Mouse (Mus musculus): Measurements from ENCODE around the gene Taf4.

Taf4 gene

DNA sequence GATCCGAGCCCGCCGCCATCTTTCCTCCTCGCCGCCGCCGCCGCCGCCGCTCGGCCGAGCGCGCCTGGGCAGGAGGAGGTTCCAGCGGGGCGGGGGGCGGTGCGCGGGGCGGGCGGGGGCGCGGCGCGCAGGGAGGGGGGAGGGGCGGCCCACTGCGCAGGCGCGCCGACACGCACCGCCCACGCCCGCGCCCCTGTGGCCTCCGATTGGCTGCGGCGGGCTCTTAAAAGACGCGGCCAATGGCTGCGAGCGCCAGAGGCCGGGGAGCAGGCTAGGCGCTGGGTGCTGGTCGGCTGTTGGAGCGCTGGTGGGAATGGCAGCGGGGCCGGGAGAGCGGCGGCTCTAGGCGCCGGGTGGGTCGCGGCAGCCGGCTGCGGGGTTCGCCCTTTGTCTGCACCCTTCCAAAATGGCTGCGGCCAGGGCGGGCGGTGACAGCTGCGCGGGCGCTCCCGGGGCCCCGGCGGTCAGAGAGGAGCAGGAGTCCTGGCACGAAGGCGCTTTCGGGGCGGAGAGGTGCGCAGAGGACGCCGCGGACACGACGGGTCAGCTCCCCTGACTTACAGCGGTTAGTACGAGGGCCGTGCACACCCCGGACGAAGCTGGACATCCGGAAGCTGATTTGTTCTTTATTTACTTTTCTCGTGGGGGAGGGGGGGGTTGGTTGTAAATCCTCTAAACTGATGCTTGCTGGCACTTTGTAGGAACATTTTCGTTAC, at the start of gene Taf4:
Taf4 (minus strand) TSS at position 19 of the 716 bp plus-strand sequence.
- DNase-seq: peak; percentile 90 to 91

GRCm38 (mm10) chr2:180025861-180026200, 49.4 kb upstream of the Taf4 start:
- DNase-seq: no peak

DNA sequence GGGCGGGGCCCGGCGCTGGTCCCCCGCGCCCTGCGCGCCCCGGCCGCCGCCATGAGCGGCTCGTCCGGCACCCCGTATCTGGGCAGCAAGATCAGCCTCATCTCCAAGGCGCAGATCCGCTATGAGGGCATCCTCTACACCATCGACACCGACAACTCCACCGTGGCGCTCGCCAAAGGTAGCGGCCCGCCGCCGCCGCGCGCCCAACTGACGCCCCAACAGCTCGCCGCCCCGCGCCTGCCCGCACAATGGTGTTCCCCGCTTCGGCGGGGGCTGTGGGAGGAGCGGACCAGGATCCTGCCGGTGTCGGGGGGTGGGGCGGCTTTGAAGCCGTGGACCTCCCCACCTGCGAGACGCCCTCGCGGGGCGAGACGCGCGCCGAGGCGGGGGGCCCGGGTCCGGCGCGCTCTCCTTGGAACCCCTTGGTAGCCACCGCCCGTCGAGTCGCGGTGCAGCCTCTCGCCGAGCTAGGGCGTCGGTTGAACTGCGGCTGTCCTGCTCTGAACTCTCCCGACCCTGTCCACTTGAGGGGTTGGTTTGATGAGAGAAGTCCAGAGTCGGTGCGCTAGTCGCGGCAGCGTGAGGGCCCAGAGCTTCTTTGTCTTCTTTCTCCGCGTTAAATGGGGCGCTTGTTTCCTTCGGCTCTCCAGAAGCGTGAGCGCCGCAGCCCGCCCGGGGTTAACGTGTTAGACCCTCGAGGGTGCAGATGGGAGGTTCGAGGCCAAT, 48.9 kb upstream of the Taf4 start:
- peak; percentile 71 to 80 for DNase-seq

GRCm38 (mm10) chr2:180024401-180025098, 48.1 kb upstream of the Taf4 start, which contains the start of gene Lsm14b:
Gene Lsm14b, plus strand, starts transcription at chr2:180024987.
- peak; percentile 99 to 100 for DNase-seq

GRCm38 (mm10) chr2:180022751-180023150, 46.3 kb upstream of the Taf4 start:
- DNase-seq: no peak

DNA sequence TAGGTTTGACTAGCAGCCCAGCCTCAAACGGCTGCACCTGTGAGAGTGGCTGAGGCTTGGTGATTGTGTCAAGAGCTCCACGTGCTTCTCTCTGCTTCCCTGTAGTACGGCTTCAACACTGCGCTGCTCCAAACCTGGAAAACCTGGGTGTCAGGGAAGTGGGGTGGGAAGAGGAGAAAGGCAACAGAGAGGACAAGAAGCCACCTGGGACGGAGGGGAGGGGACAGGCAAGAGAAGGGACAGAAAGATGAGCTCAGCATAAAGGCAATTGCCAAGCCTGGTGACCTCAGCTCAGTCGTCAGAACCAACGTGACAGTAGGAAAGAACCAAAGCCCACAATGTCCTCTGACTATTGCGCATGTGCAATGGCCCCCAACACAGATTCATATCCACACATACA, 44.5 kb upstream of the Taf4 start:
- DNase-seq: no peak

DNA sequence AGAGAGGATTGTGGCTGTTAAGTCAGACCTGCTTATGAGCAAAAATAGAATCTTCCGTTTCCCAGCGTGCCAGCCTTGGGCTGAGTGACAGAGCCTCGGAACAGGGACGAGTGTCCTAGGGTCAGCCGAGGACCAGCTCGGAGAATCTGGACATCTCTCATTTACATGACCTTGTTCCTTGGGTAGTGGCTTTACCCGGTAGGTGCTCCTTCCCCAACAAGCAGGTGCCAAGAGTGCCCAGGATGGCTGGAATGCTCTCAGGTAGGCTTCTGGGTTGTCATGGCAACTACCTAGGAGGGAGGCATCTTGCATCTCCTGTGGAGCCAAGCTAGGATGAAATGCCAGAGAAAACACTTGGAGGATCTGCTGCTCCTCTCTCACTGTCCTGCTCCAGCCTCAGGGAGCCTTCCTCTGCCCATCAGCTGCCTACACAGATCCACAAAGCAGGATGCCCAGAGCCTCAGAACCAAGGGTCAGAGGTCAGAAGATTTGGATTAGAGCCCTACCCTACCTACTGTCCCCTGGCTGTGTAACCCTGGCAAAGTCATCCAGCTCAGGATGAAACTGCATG, 43.7 kb upstream of the Taf4 start:
- no peak for DNase-seq

GRCm38 (mm10) chr2:180018573-180018972, 42.1 kb upstream of the Taf4 start:
- DNase-seq: no peak

- DNase-seq: no peak
Measured at GRCm38 (mm10) chr2:180017632-180018031, 41.2 kb upstream of the Taf4 start.

DNA sequence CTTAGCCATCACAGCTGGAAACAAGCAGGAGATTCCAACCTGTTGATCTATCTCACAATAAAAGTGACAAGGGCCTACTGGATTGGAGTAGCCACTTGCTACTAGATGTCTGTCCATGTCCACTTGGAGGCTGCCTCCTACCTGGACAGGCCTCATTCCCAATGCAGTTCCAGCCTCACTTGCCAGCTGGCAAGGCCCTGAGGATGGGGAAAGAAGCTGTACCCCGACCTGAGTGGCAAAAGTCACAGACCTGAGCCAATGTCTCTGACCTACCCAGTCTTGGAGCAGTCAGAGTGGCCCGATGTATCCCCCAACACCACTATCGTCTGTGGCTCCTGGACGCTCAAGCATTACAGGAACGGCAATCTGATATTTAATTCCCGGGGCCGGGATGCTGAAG, 37.2 kb upstream of the Taf4 start:
- DNase-seq: no peak

DNA sequence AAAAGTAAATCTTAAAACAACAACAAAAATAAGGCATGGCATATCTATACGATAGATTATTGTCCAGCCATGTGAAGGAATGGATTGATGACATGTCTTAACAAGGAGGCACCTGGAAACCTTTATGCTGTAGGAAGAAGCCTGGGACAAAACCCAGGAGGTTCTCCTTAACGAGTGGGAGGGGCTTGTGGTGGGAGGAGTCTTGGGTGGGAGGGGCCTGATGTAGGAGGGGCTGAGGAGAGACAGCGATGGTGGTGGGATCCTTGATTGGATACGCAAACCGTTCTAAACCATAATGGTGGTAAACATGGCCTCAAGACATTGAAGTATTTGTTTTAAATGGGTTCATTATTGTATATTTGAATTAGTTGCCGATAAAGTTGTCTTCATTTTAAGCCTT, 34.9 kb upstream of the Taf4 start:
- DNase-seq: no peak

- no peak for DNase-seq
Measured at GRCm38 (mm10) chr2:180010686-180011085, 34.2 kb upstream of the Taf4 start.

DNA sequence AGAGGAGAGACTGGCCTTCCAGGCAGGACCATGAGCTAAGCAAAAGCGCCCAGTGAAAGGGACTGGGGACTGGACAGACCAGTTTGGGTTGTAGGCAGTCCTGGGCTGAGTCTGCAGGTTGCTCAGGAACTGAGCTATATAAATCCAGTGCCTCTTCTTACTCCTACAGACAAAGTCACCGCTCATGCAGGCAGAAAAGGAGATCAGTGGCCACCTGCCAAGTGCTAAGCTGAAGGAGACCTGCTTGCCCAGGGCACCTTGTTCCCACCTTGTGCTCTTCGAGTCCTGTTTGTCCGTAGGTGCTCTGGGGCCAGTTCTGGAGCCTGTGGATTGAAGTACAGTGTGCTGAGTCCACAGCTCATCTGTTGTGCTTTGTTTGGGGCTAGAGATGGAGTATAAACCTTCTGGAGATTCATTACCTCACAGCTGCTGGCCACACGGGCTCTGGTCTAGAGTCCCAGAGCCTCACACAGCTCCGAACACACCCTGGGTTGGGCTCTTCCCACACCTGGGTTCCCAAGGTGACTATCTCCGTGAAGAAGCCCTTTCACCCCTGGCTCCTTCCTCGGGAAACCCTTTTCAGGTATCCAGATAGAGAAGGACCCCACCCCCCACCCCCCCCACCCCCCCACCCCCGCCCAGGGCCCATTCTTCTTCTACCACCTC, 30.0 kb upstream of the Taf4 start:
- no peak for DNase-seq

DNA sequence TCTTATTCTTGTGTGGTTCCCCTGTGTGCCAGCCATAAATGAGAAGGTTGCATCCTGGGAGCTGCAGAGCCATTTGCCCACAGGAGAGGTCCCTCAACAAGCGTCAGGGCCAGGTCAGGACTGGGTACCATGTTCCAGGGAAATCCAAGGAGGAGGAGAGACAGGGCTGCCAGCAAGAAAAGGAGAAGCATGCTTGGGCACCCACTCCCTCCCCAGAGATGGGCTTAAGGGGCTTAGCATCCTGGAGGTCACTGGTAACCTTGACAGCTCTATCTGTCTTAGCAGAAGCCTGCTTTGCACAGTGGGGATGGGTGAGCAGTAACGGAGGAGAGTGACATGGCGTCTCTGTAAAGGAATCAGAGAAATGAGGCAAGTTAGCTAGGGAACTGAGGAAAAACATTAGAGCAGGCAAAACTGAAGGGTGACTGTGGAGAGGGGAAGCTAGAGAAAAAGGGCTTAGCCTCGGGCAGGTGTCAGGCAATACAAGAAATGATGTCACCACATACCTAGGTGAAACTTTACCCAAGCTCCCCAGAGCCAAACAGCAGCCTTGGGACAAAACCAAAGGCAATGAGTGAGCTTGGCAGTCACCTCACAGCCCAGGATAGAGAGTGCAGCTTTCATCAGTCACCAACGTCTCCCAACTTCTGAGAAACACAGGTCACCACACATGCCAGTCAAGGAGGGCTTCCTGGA, 29.4 kb upstream of the Taf4 start:
- no peak for DNase-seq

DNA sequence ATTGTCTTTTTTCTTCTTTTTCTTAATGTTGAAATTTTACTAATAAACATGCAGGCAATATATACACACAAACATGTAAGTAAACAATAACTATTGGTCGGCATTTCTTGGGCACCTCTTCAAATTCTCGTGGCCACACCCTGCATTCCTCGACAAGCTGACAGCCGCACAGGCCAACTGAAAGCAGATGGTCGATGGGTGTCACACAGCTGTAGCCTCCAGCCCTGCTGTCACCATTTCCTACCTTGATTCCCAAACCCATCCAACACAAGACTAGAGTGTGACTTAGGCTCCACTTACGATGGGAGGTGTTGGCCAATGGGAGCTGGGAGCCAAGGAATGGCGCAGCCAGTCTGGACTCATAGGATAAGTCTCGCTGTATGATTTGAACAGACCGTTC, 25.2 kb upstream of the Taf4 start:
- no peak for DNase-seq

- no peak for DNase-seq
Measured at GRCm38 (mm10) chr2:179998431-179998830, 22.0 kb upstream of the Taf4 start.

- DNase-seq: no peak
Measured at GRCm38 (mm10) chr2:179993071-179993470, 16.6 kb upstream of the Taf4 start.

DNA sequence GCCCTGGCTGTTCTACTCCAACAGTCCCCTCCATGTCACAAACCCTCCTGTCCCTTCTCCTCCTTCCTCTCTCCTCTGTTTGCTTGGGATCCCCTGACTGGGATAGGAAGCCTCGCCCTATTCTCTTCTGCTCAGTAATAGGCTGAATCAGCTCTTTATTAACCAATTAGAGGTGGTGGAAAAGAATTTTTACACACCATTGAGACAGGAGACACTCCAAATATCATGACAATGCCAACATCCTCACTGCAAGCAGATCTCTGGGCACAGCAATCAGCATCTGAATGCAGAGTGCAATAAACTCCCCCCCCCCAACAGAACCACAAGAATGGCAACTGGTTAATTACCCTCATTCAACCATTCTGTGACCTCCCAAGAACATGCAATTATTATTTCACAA, 12.7 kb upstream of the Taf4 start:
- no peak for DNase-seq

DNA sequence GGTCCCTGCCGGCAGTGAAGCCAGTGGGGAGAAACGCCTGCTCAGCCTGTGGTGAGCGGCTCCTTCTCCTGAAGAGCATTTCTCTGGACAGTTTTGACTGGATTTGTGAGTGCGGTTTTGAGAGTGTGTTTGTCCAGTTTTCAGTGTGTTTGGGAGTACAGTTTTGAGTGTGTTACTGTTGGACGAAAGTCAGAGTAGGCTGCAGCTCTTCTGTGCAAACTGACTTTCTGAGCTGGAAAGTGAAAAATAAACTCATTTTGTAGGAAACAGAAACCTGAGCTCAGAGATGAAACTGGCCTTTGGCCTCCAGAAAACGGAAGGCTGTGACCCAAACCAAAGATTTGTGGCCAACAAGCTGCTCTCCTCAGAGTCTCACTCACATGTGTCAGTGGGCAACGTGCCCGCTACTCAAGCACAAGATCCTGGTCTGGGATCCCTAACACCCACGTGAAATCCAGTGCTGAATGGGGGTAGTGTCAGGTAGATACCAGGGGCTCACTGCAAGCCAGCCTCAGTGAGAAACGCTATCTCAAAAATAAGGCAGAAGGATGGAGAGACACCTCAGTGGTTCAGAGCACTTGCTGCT, 10.1 kb upstream of the Taf4 start:
- DNase-seq: no peak

- no peak for DNase-seq
Measured at GRCm38 (mm10) chr2:179985695-179986094, 9.2 kb upstream of the Taf4 start.

- no peak for DNase-seq
Measured at GRCm38 (mm10) chr2:179984830-179985229, 8.4 kb upstream of the Taf4 start.

DNA sequence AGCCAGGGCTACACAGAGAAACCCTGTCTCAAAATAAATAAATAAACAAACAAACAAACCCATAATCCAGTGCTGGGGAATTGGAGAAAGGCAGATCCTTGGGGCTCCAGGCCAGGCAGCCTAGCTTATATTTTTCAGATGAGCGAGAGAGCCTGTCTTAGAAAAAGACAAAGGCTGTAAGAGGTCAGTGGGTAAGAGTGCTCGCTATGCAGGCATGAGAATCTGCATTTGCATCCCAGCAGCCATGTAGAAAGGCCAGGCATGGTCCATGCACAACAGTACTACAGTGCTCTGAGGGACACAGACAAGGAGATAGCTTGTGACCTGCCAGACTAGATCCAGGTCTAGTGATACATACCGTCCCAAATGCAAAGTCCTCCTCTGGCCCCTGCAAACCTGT, 6.3 kb upstream of the Taf4 start:
- DNase-seq: no peak

Measured in thymus, postnatal 36 days (tissue).